Mouse (Mus musculus): ENCODE measurements at regions not wholly inside any gene's neighbourhood (a gene's known extent, or its start where the extent isn't known, plus 50 kb on each side); places are given as distances from the start of the nearest gene placed in this dataset.
A peak's percentile ranks its signal among the peaks of the same experiment; 100 is the strongest.

GRCm38 (mm10) chr12:35712671-35713070 lies 177.8 kb upstream of the Ahr start:
- Histone ChIP-seq H3K9me3 (ENCODE audit: control insufficient read depth, low read length) (no peaks in the 10 kb centered on the region), H3K27ac (replicated peaks) (peak overlapping the region; percentile 53), H3K4me1 (replicated peaks; ENCODE audit: control insufficient read depth, insufficient read depth) (no peaks in the 10 kb centered on the region), H3K4me2 (replicated peaks; ENCODE audit: low read depth) (no peak overlapping the region), H3K4me3 (ENCODE audit: low read depth, low read length) (no peak overlapping the region), H3K9ac (ENCODE audit: low read length) (no peak overlapping the region), H3K36me3 (ENCODE audit: control insufficient read depth, insufficient read depth, low read length) (no peaks in the 10 kb centered on the region), H3K27me3 (ENCODE audit: control insufficient read depth, insufficient read depth, low read length) (no peaks in the 10 kb centered on the region)
- TF ChIP-seq CTCF (IDR thresholded peaks at IDR 0.05; ENCODE audit: low read depth) (no peak), EP300 (optimal IDR thresholded peaks at IDR 0.05) (peak; percentile 42)
- ATAC-seq (ENCODE audit: low FRiP score, low TSS enrichment) = peak; percentile 96
- 49% methylated on average over 4 of the region's 4 CpGs for WGBS
- peak; percentile 27 for DNase-seq (ENCODE audit: low spot score)

- WGBS = 84% methylated on average over 6 of the region's 6 CpGs
- no peaks in the 10 kb centered on the region for H3K4me1 ChIP-seq (replicated peaks; ENCODE audit: control insufficient read depth, insufficient read depth)
- H3K9ac ChIP-seq (ENCODE audit: low read length) = no peak overlapping the region
- H3K36me3 ChIP-seq (ENCODE audit: control insufficient read depth, insufficient read depth, low read length) = no peaks in the 10 kb centered on the region
- ATAC-seq (ENCODE audit: low FRiP score, low TSS enrichment) (no peak), DNase-seq (ENCODE audit: low spot score) (no peak)
- H3K9me3 ChIP-seq (ENCODE audit: control insufficient read depth, low read length) = no peaks in the 10 kb centered on the region
- TF ChIP-seq EP300 (optimal IDR thresholded peaks at IDR 0.05) = no peak
- H3K4me3 ChIP-seq (ENCODE audit: low read depth, low read length) = no peak overlapping the region
- H3K27ac ChIP-seq (replicated peaks) = no peak overlapping the region; the same call in 1 of the 2 replicates
- H3K4me2 ChIP-seq (replicated peaks; ENCODE audit: low read depth) = no peak overlapping the region
- H3K27me3 ChIP-seq (ENCODE audit: control insufficient read depth, insufficient read depth, low read length) = no peaks in the 10 kb centered on the region
These were observed 176.8 kb upstream of the Ahr start for GRCm38 (mm10) chr12:35711549-35712070.

- Histone ChIP-seq H3K27ac (replicated peaks) (no peak overlapping the region), H3K9ac (ENCODE audit: low read length) (no peak overlapping the region), H3K4me3 (ENCODE audit: low read depth, low read length) (no peak overlapping the region), H3K36me3 (ENCODE audit: control insufficient read depth, insufficient read depth, low read length) (no peaks in the 10 kb centered on the region), H3K4me1 (replicated peaks; ENCODE audit: control insufficient read depth, insufficient read depth) (no peaks in the 10 kb centered on the region), H3K9me3 (ENCODE audit: control insufficient read depth, low read length) (no peaks in the 10 kb centered on the region), H3K4me2 (replicated peaks; ENCODE audit: low read depth) (no peak overlapping the region), H3K27me3 (ENCODE audit: control insufficient read depth, insufficient read depth, low read length) (no peaks in the 10 kb centered on the region)
- ATAC-seq (ENCODE audit: low FRiP score, low TSS enrichment) (no peak), DNase-seq (ENCODE audit: low spot score) (no peak)
- WGBS = 79% methylated on average over 5 of the region's 5 CpGs
- TF ChIP-seq EP300 (optimal IDR thresholded peaks at IDR 0.05) (no peak), CTCF (IDR thresholded peaks at IDR 0.05; ENCODE audit: low read depth) (no peak)
These were observed 175.5 kb upstream of the Ahr start for GRCm38 (mm10) chr12:35710323-35710722.

GRCm38 (mm10) chr12:35703479-35703878 lies 168.6 kb upstream of the Ahr start:
- DNase-seq (ENCODE audit: low spot score) (no peak), ATAC-seq (ENCODE audit: low FRiP score, low TSS enrichment) (no peak)
- WGBS = 58% methylated on average over 2 of the region's 2 CpGs
- Histone ChIP-seq H3K4me1 (replicated peaks; ENCODE audit: control insufficient read depth, insufficient read depth) (no peaks in the 10 kb centered on the region), H3K27me3 (ENCODE audit: control insufficient read depth, insufficient read depth, low read length) (no peaks in the 10 kb centered on the region), H3K36me3 (ENCODE audit: control insufficient read depth, insufficient read depth, low read length) (no peaks in the 10 kb centered on the region), H3K27ac (replicated peaks) (no peak overlapping the region), H3K9ac (ENCODE audit: low read length) (no peak overlapping the region), H3K4me3 (ENCODE audit: low read depth, low read length) (no peak overlapping the region), H3K9me3 (ENCODE audit: control insufficient read depth, low read length) (no peaks in the 10 kb centered on the region), H3K4me2 (replicated peaks; ENCODE audit: low read depth) (no peak overlapping the region)
- TF ChIP-seq EP300 (optimal IDR thresholded peaks at IDR 0.05) = no peak
- no peak for TF ChIP-seq CTCF (IDR thresholded peaks at IDR 0.05; ENCODE audit: low read depth)

GRCm38 (mm10) chr12:35702674-35703073 lies 167.8 kb upstream of the Ahr start:
- Histone ChIP-seq H3K27me3 (ENCODE audit: control insufficient read depth, insufficient read depth, low read length) (no peaks in the 10 kb centered on the region), H3K36me3 (ENCODE audit: control insufficient read depth, insufficient read depth, low read length) (no peaks in the 10 kb centered on the region), H3K4me3 (ENCODE audit: low read depth, low read length) (no peak overlapping the region), H3K4me1 (replicated peaks; ENCODE audit: control insufficient read depth, insufficient read depth) (no peaks in the 10 kb centered on the region), H3K4me2 (replicated peaks; ENCODE audit: low read depth) (no peak overlapping the region), H3K27ac (replicated peaks) (no peak overlapping the region), H3K9ac (ENCODE audit: low read length) (no peak overlapping the region), H3K9me3 (ENCODE audit: control insufficient read depth, low read length) (no peaks in the 10 kb centered on the region)
- TF ChIP-seq EP300 (optimal IDR thresholded peaks at IDR 0.05) = no peak
- no peak for TF ChIP-seq CTCF (IDR thresholded peaks at IDR 0.05; ENCODE audit: low read depth)
- WGBS = 45% methylated on average over 7 of the region's 7 CpGs
- ATAC-seq (ENCODE audit: low FRiP score, low TSS enrichment) (no peak), DNase-seq (ENCODE audit: low spot score) (no peak)

GRCm38 (mm10) chr12:35694253-35694652 lies 159.4 kb upstream of the Ahr start:
- Histone ChIP-seq H3K9me3 (ENCODE audit: control insufficient read depth, low read length) (no peaks in the 10 kb centered on the region), H3K27ac (replicated peaks) (no peak overlapping the region), H3K4me2 (replicated peaks; ENCODE audit: low read depth) (no peak overlapping the region), H3K9ac (ENCODE audit: low read length) (no peak overlapping the region), H3K27me3 (ENCODE audit: control insufficient read depth, insufficient read depth, low read length) (no peaks in the 10 kb centered on the region), H3K4me3 (ENCODE audit: low read depth, low read length) (no peak overlapping the region), H3K4me1 (replicated peaks; ENCODE audit: control insufficient read depth, insufficient read depth) (no peaks in the 10 kb centered on the region), H3K36me3 (ENCODE audit: control insufficient read depth, insufficient read depth, low read length) (no peaks in the 10 kb centered on the region)
- 77% methylated on average over 3 of the region's 3 CpGs for WGBS
- TF ChIP-seq EP300 (optimal IDR thresholded peaks at IDR 0.05) (no peak), CTCF (IDR thresholded peaks at IDR 0.05; ENCODE audit: low read depth) (no peak)
- ATAC-seq (ENCODE audit: low FRiP score, low TSS enrichment) (no peak), DNase-seq (ENCODE audit: low spot score) (no peak)

Measured in stomach, postnatal 0 days (tissue).